Mouse (Mus musculus) mesoderm, embryonic 11.5 days (tissue): ENCODE measurements around the gene Gm525.
A peak's percentile ranks its signal among the peaks of the same experiment; 100 is the strongest.
"Not testable (repeated sequence)": the region's sequence is repeated elsewhere in the genome, so short reads cannot be mapped to it uniquely, and the experiment has no call there.

Experiments used
- DNase-seq: peaks from one replicate; pipeline ENCODE4 v3.0.0-alpha.2; 2012; ENCODE audit warnings: low read depth, low spot score

Gm525 gene

DNA sequence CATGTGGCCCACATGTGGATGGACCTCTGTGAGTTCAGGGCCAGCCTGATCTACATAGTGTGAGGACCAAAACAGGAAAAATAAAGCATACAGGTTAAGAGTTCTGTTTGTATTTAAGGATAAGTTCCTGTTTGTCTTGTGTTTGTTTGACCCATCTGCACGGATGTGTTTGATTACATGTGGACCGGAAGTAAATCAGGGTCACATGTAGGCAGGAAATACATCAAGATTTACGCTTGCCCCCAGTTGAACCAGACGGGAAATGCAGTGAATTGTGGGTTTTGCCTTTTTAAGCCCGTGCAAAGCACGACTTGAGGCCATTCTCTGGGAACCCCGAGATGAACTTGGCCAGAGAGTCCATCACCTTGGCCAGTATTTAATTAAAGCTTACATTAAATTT is 12.3 kb upstream of the Gm525 start:
- DNase-seq = no peak

DNA sequence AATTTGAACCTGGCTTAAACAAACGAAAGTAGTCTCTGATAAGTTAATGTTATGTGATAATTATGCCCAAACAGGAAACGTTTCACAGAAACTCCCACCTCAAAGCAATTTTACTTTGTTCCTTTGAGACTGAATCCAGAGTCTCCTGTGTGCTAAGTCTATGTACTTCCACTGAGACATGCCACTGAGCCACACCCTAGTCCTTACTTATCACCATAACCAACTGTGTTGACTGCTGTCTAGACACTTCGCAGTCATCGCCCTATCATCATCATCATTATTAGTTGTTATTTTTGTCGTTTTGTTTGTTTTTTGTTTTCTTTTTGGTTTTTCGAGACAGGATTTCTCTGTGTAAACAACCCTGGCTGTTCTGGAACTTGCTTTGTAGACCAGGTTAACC is 9.3 kb upstream of the Gm525 start:
- DNase-seq = no peak

DNA sequence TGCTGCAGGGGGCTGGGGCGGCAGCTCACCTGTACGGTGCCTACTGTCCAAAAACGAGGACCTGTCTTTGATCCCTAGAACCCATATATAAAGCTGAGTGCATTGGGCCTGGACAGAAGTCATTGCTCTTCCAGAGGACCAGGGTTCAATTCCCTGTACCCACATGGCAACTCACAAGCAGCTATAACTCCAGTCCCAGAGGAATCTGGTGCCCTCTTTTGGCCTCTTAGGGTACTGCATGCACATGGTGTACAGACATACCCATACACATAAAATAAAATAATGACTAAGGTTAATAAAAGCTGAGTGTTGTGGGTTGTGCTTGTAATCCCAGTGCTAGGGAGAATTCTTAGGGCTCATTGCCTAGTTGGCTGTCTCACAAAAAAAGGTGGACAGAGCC is 8.3 kb upstream of the Gm525 start:
- DNase-seq = no peak

DNA sequence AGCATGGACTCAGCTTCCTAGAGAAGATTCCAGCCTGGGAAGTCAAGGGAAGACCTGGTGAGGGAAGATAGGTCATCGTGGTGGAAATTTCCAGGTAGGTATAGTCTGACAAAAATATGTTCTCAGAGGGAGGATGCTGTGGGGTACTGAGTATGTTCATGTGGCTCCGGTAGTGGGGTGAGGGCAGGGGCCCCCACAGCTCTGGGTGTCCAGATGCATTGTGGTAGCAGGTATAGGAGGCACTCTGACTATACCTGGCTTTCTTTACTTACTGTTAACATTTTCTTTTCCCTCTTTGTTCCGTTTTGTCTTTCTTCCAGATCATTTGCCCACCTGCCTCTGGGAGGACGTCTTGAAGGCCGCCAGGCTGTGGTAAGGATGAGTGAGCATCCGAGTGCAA is 7.5 kb upstream of the Gm525 start:
- DNase-seq = no peak

DNA sequence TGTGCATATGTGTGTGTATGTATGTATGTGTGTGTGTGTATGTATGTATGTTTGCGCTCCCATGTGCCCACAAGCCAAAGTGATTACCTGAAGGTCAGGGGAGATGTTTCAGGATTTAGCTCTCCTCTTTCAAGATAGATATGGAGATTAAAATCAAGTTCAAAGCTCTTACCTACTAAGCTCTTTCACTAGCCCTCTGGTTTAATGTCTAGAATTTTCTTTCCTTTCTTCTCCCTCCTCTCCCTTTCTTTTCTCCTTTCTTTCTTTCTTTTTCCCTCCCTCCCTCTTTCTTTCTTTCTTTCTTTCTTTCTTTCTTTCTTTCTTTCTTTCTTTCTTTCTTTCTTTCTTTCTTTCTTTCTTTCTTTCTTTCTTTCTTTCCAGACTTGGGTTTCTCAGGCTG is 6.9 kb upstream of the Gm525 start, which contains the start of gene Dgke:
Gene Dgke, minus strand, starts transcription at position 101 of the 400 bp plus-strand sequence.
- DNase-seq = no peak

DNA sequence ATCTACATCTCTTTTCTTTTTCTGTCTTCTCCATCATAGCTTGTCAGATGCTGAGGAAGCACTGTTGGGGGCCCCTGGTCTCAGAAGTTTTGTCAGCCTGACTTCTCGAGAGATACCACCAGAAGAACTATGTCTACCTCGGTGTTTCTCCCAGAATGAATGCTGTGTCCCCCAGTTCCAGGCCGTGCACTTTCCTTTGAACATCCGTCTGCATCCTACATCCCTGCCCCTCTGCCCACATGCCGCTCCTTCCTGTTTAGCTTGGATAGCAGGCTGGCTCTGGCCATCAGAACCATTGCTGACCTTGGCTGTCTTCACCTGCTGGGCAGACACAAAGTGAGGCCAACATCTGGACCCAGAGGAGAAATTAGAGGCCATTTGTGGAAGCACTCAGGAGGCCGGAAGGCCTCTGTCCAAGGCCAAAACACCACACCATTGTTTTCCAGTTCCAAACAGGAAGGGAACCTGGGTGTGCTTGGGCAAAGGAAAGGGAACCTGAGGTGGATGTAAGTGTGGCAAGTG is 6.3 kb upstream of the Gm525 start:
- no peak for DNase-seq

DNA sequence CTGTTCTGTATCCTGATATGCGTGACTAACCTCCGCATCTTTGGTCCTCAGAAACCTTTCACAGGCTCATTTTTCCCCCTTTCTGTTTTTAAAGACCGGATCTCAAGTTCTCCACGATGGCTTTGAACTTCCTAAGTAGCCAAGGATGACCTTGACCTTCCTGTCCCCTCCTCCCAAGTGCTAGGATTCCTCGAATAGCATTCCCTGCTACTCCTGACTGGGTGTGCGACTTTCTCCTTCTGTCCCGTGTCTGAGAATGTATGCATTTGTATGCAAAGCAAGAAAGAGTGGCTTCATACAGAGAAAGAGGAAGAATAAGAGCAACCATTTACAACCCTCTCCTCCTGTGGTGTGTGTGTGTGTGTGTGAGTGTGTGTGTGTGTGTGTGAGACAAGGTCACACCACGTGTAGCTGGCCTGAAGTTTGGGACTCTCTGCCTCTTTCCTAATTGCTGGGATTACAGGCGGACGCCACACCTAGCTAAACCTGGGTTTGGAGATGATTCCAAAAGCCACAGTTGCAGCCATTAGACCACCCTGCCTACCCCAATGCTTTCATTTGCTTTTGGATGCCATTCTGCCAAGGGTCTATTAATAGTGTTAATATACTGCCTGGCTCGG is 5.7 kb upstream of the Gm525 start:
- DNase-seq = no peak

DNA sequence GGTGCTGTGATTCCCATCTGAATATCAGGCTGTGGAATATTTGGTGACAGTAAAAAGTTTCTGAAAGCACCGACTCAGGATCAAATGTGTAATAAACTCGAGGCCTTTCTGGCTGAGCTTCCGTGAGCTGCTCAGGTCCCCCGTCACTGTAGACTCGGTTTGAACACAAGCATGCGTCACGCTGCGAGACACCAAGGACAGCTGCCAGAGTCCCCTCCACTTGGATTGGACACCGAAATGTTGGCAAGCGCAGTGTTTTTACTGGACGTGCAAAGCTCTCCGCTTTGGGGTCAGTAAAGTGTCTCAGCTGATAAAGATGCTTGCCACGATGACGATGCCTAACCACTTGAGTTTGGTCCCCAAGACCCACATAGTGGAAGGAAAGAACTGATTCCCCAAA is 5.0 kb upstream of the Gm525 start:
- no peak for DNase-seq

DNA sequence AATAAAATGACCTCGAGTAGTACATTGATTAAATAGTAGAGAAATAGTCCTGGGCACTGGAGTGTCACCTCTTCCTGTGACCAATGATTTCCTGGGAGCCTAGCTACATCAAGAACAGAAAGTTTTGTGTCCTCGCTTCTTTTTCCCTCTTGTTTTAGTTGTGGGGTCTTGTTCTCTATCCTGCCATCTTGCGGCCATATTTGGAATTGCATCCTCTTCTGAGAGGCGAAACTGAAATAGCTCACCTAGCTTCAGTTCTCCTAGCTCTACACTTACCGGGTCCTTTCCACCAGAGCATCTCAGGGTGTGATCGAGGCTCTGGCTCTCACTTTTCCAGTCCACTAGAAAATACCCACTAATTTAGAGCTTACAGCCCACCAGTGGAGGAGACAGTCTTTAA is 4.3 kb upstream of the Gm525 start:
- DNase-seq = peak; percentile 67

DNA sequence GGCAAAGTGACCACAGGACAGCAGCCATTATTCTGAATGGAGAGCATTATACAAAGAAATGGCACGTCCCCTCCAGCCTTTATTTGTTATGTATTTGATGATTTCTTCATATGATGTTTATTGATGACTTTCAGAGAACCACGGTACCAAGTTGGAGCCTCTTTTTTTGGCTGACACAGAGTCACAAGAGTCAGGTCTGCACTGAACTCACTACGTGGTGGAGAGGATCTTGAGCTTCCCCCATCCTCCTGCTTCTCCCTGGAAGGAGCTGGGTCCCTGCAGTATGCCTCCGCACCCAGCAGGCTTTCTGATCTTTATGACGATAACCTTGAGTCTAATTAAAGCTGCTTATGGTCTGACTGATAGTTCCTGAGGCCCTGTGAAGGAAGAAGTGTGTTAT is 2.1 kb upstream of the Gm525 start:
- DNase-seq = no peak

DNA sequence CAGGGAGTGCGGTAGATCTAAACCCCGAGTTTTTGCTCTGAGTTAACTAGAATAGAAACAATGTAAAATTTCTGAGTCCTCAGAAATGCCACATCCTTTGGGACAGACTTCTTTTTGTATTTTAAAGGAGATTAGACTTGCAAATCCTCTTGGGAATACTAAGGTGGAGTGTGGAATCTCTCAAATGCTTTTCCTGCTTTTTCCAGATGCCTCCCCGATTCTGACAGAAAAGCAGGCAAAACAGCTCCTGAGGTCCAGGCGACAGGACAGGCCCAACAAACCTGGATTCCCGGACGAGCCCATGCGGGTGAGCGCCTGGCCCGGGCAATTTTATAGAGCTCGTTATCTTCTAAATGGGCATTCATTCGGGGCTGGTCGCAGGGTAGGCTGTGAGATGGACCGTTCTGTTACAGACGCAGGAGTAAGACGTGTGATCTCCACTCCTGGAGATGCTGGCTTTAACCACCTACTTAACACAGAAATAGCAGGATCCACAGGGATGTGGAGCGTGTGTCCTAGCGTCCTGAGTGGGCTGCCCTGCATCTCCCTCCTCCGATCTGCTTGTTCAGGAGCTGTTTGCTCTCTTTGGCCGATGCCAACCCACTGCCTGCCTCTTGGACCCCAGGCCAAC is 1.3 kb downstream of the Gm525 start:
- DNase-seq = no peak

DNA sequence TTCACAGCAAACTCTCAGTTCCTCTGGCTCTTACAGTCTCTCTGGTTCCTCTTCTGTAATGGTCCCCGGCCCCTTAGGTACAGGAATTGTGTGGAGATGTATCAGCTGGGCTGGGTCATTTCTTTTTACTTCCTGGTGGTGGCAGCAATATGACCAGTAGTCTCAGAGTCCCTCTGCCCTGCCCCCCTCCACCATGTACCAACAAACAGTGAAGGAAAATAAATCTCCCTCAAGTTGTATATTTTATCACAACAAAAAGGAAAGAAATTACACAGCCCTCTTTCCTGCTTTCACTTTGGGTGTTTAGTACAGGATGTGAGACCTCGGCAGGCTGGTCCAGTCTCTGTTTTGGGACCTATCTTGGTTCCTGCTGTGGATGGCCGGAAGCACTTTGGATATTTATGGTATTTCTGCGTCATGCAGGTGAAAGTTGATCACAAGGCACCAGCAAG is 2.8 kb downstream of the Gm525 start:
- DNase-seq = no peak

DNA sequence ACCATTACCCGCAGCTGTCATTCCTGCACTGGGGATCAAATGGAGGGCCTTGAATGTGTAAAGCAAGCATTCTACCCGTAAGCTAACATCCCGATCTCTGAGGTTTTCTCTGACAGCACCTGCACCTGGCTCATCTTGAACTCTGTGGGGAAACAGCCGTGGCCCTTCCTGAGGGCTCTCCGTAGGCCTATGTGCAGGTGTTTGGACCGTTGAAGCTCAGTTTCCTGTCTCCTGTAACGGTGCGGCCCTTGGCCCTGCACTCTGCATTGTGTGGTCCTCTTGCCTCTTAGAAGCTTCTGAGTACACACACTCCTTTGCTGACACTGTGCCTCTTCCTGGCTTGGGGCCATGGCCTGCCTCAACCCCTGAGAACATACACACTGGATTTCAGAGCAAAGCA is 4.0 kb downstream of the Gm525 start:
- DNase-seq = no peak

DNA sequence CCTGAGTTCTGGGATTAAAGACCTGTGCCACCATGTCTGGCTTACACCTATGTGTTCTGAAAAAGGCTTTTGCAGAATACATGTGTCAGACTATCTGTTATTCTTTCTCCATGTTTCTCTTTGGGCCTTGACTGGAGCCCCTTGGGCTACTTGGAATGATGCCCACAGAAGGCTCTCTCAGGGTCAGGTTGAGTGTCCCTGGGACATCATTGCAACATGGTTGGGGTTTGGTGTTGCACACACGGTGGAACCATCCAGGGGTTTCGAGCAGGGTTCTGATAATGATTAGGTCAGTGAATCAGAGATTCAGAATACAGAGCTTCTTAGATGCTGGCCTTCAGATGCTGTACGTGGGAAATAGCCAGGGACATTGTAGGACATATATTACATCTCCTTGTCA is 4.7 kb downstream of the Gm525 start:
- DNase-seq = no peak

DNA sequence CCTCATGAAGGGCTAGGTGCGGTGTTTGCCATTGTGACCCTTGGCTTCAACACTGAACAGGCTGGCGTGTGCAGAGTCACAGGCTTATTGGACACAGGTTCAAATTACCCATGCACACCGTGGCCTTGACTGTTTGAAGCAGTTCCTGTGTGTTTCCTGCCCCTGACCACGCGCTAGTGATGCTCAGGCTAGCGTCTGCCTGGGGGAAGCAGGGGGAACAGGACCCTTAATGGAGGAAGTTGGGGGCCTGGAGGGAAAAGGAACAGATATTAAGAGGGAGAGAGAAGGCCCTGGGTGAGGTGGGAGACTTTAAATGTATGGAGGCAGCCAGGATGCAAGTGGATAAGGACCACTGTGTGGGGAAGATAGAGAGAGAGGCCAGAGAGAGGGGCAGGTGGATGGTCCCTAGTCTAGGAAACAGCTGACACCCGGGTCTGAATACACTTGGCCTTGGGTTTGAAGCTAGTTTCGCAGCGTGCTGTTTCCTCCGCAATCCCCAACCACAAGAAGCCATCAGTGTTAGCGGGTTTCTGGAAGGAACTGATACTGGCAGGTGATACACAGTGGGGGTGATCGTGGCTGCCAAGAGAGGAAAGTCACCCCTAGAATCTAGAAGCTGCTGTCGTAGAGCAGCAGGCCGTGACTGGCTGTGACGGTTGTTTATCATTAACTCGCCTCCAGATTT is 5.5 kb downstream of the Gm525 start:
- no peak for DNase-seq

DNA sequence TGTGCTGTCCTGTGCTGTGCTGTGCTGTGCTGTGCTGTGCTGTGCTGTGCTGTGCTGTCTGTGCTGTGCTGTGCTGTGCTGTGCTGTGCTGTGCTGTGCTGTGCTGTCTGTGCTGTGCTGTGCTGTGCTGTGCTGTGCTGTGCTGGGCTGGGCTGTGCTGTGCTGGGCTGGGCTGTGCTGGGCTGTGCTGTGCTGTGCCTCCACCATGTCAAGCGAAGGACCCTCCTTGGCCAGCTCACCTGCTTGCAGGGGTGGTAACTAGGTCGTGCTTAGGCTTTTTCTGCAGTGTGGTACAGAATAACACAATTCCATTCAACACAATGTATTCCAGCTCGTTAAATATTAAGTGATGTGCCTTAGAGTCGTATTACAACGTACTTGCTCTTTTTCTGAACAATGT is 8.3 kb downstream of the Gm525 start:
- DNase-seq = not testable (repeated sequence)

DNA sequence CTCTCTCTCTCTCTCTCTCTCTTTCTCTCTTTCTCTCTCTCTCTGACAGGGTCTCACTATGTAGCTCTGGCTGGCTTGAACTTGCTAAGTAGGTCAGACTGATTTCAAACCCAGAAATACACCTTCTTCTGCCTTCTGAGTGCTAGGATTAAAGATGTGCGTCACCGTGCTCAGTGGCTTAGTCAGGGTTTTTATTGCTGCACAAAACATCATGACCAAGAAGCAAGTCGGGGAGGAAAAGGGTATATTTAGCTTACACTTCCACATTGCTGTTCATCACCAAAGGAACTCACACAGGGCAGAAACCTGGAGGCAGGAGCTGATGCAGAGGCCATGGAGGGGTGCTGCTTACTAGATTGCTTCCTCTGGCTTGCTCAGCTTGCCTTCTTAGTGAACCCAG is 9.1 kb downstream of the Gm525 start:
- not testable (repeated sequence) for DNase-seq

DNA sequence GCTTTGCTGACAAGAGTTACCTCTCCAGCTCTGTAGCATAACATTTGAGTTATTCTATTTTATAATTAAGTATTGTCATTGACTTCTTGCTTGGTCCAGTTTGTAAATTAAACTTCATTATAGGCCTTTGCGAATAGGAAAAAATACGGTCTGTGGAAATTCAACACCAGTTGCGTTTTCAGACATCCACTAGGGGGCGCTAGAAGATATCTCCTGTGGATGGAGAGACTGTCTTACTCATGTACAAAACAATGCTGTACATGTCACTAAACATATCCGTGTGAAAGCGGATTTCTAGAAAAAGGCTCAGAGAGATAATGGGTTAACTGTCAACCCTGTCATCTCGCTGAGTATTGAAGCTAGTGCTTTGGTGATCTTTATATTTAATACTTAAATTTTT is 11.0 kb downstream of the Gm525 start:
- DNase-seq = peak; percentile 55

DNA sequence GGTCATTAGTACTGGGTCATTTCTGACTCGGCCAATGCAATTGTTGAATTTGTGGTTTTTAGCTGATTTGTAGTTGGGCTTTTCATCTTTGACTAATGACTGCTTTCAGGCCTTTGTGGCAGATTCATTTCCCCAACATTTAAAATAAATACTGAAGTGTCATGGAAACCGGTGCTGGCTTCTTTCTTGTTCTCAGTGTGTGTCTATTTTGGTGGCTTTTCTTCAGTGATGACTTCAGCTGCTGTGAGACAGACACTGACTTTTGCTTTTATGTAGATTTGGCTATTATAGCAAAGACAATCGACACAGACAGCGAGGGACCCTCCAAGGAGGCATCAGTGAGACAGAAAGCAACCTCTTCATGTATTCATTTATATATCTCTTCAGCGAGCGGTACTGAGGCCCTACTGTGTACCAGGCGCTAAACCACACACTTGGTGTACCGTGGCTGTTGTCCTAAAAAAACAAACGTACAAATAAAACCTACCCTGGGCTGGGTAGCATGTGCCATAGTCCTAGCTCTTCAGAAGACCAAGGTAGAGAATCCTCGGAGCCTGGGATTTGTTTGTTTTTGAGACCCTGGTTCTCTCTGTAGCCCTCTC is 12.7 kb downstream of the Gm525 start:
- DNase-seq = peak; percentile 37

DNA sequence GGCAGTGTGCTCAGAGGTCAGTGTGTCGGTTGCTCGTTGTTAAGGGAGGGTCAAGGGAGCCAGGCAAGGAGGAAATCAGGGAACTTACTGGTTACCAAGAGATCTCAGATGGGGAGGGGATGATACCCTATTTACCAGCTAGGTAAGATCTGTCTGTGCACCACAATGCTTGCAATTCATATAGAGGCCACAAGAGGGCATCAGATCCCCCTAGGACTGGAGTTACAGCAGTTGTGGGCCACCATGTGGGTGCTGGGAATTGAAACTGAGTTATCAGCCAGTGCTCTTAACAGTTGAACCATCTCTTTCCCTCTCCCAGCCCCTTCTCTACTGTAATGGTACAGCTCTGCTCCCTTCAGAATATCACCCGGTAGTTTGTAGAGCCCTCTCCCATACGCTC is 15.1 kb downstream of the Gm525 start:
- DNase-seq = no peak

DNA sequence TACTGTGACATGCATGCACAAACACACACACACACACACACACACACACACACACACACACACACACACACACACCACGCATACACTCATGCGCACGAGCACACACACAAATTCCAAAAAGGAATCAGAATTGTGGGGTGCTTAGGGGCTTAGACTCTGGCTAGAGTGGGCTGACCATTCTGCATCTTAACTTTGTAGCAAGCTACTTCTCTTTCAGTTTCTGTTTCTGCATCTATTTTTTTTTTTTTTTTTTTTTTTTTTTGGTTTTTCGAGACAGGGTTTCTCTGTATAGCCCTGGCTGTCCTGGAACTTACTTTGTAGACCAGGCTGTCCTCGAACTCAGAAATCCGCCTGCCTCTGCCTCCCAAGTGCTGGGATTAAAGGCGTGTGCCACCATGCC is 16.7 kb downstream of the Gm525 start:
- DNase-seq = not testable (repeated sequence)

DNA sequence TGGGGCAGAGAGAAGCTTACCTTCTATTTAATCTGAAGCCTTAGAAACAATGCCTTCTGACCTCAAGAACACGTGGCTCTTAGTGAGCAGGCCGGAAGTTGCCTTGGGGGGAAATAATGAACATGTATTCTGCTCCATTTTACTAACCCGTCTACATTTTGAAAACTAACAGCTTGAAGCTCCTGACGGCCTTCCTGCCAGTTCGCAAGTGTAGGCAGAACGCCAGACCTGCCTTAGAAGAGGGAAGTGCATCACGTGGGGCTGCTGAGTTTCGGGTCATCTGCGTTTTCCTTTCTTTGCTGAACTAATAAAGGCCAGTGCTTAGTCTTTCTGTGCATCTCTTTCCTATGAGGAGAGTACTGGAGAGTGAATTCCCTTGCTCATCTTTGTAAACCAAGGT is 19.1 kb downstream of the Gm525 start:
- no peak for DNase-seq

DNA sequence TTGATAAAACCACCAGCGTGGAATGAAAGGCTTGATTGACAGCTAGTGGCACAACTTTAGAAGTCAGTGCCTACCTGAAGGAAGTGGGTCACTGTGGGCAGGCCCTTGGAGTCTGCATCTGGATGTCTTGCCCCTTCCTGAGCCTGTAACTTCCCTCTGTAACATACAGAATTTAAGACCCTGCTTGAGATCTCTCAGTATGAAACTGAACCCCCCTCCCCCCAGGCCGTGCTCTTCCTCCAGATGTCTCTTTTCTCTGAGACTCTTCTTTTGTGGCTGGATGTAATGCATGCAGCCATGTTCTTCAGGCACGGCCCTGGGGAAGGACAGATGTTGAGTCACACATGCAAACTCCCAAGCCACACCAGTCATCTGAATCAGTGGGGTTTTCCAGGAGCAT is 21.7 kb downstream of the Gm525 start:
- DNase-seq = no peak
